In the genomic region with DNA sequence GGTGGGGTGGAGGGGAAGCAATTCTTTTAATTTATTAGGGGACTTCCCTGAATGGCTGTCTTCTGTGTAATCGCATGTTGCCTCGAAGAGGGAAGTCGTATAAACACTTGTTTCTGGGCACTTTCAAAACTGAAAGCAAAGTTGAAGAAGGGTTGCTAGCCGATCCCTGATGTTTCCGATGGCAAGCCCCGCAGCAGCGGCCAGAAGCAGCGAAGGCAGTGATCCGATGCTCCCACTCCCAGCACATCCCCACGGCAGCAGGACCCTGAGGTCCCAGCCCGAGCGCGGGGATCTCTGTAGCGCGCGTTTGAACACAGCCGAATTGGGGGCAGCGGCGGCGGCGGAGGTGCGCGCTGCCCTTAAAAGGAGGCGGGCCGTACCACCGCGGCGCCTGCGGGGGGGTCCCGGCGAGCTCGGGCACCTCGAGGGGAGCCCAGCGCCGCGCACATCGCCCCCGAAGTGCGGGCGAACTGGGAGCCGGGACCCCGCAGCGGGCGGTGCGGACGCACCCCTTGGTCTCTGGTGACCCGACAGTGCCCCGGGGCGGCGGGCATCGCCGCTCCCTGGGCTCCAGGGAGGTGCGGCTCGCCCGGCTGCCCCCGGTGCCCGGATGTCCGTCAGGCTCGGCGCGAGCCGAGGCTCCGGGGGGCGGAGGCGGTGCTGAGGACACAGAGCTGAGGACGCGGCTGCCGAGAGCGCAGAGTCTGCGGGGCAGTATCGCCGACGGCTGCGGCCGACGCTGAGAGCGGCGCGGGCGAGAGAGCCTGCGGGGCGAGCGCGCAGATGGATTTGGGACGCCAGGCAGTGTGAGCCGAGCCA, we compare ENCODE assay signal across 8 mouse cellular contexts.
DNase-seq lines count a peak whose midpoint lies in the region; ATAC-seq and TF ChIP-seq lines count a peak whose summit lies in the region.

No protein-coding gene starts in this region.

- no peaks in the 10 kb centered on the region for H3K9me3 ChIP-seq in heart, embryonic 10.5 days
- H3K9me3 ChIP-seq in kidney, embryonic 14.5 days (ENCODE audit: control insufficient read depth, low read length): no peaks in the 10 kb centered on the region
- no peaks in the 10 kb centered on the region for H3K9me3 ChIP-seq in liver, embryonic 12.5 days (replicated peaks)

- H3ac ChIP-seq in C2C12 (ENCODE audit: control insufficient read depth, insufficient read length, low read depth): peak overlapping the region; percentile 63

- peak overlapping the region; percentile 72 for H3K4me3 ChIP-seq in C2C12 (ENCODE audit: insufficient read depth, poor library complexity, severe bottlenecking)
- peak overlapping the region; percentile 86 for H3K4me3 ChIP-seq in bone marrow, adult 2 months (replicated peaks; ENCODE audit: control insufficient read depth, low read depth, low read length)
- H3K4me3 ChIP-seq in embryonic fibroblast, embryonic 13.5 days (ENCODE audit: insufficient read depth, low read length): peak overlapping the region; percentile 82
- H3K4me3 ChIP-seq in heart, embryonic 10.5 days: peak overlapping the region; percentile 84
- peak overlapping the region; percentile 76 for H3K4me3 ChIP-seq in kidney, embryonic 14.5 days (ENCODE audit: low read length)
- peak overlapping the region; percentile 83 for H3K4me3 ChIP-seq in liver, embryonic 12.5 days

- peaks cover 46% of the 10 kb centered on the region for H3K79me2 ChIP-seq in C2C12 (ENCODE audit: control insufficient read depth, insufficient read depth)

- H3K36me3 ChIP-seq in C2C12 (ENCODE audit: control insufficient read depth, insufficient read depth): no peaks in the 10 kb centered on the region
- H3K36me3 ChIP-seq in heart, embryonic 10.5 days: no peaks in the 10 kb centered on the region
- no peaks in the 10 kb centered on the region for H3K36me3 ChIP-seq in kidney, embryonic 14.5 days (ENCODE audit: control insufficient read depth, insufficient read depth, low read length)
- H3K36me3 ChIP-seq in liver, embryonic 12.5 days: peaks cover 20% of the 10 kb centered on the region

- under 1% methylated on average over 86 of the region's 86 CpGs for WGBS in bone marrow, adult 2 months
- under 1% methylated on average over 86 of the region's 86 CpGs for WGBS in heart, embryonic 10.5 days
- WGBS in kidney, embryonic 14.5 days: under 1% methylated on average over 84 of the region's 86 CpGs
- WGBS in liver, embryonic 12.5 days (ENCODE audit: insufficient replicate concordance): 3% methylated on average over 83 of the region's 86 CpGs

- peak; percentile 93 for ATAC-seq in kidney, embryonic 14.5 days (ENCODE audit: low FRiP score, low TSS enrichment)
- ATAC-seq in liver, embryonic 12.5 days: peak; percentile 92

- H3K4me2 ChIP-seq in kidney, embryonic 14.5 days (replicated peaks; ENCODE audit: low read depth, low read length): peak overlapping the region; percentile 77
- H3K4me2 ChIP-seq in liver, embryonic 12.5 days: peak overlapping the region; percentile 95

- H3K27me3 ChIP-seq in C2C12 (ENCODE audit: control insufficient read depth, insufficient read depth, insufficient read length): no peaks in the 10 kb centered on the region
- H3K27me3 ChIP-seq in heart, embryonic 10.5 days (ENCODE audit: insufficient read depth, poor library complexity, severe bottlenecking): peaks cover 35% of the 10 kb centered on the region
- no peaks in the 10 kb centered on the region for H3K27me3 ChIP-seq in kidney, embryonic 14.5 days (ENCODE audit: control insufficient read depth, insufficient read depth, low read length)
- no peaks in the 10 kb centered on the region for H3K27me3 ChIP-seq in liver, embryonic 12.5 days (replicated peaks)

- TF ChIP-seq CTCF in C2C12 (IDR thresholded peaks at IDR 0.05; ENCODE audit: control insufficient read depth, insufficient read depth, insufficient read length): no peak
- TF ChIP-seq CTCF in bone marrow, adult 2 months (IDR thresholded peaks at IDR 0.05; ENCODE audit: control insufficient read depth, insufficient read depth, low read length): no peak
- TF ChIP-seq CTCF in embryonic fibroblast, embryonic 13.5 days (IDR thresholded peaks at IDR 0.05; ENCODE audit: borderline replicate concordance, insufficient read depth, low read length): no peak

- TF ChIP-seq POLR2A in bone marrow, adult 2 months (IDR thresholded peaks at IDR 0.05; ENCODE audit: borderline replicate concordance, control insufficient read depth, low read depth, low read length): peak; percentile 98
- TF ChIP-seq POLR2A in embryonic fibroblast, embryonic 13.5 days (IDR thresholded peaks at IDR 0.05; ENCODE audit: low read depth, low read length): peak; percentile 89

- peaks cover 38% of the 10 kb centered on the region for H3K79me3 ChIP-seq in C2C12 (ENCODE audit: low read depth)

- peak overlapping the region; percentile 100 for H3K27ac ChIP-seq in bone marrow, adult 2 months (ENCODE audit: control insufficient read depth, insufficient read depth, low read depth, low read length, poor library complexity)
- peak overlapping the region; percentile 94 for H3K27ac ChIP-seq in embryonic fibroblast, embryonic 13.5 days (ENCODE audit: insufficient read depth, low read length)
- peak overlapping the region; percentile 99 for H3K27ac ChIP-seq in heart, embryonic 10.5 days
- H3K27ac ChIP-seq in kidney, embryonic 14.5 days (ENCODE audit: low read depth, low read length): peak overlapping the region; percentile 90
- H3K27ac ChIP-seq in liver, embryonic 12.5 days: peak overlapping the region; percentile 100

- DNase-seq in heart, embryonic 10.5 days (ENCODE audit: low spot score): peak; percentile 94
- DNase-seq in naive thymus-derived CD4-positive, alpha-beta T cell, adult 2 months (ENCODE audit: low read depth): peak; percentile 90
- peak; percentile 91 to 98 for DNase-seq in spleen, postnatal 4 days (ENCODE audit: low spot score in 2 of 2)

- H3K9ac ChIP-seq in kidney, embryonic 14.5 days (ENCODE audit: low read depth, low read length): peak overlapping the region; percentile 80
- peak overlapping the region; percentile 94 for H3K9ac ChIP-seq in liver, embryonic 12.5 days

- peaks cover 15% of the 10 kb centered on the region for H3K4me1 ChIP-seq in bone marrow, adult 2 months (ENCODE audit: control insufficient read depth, insufficient read depth, low read length)
- peaks cover 25% of the 10 kb centered on the region for H3K4me1 ChIP-seq in embryonic fibroblast, embryonic 13.5 days (ENCODE audit: control insufficient read depth, insufficient read depth, low read length)
- peaks cover 29% of the 10 kb centered on the region; the same call in 1 of the 2 replicates for H3K4me1 ChIP-seq in heart, embryonic 10.5 days
- H3K4me1 ChIP-seq in kidney, embryonic 14.5 days (ENCODE audit: control insufficient read depth, insufficient read depth, low read length): peaks cover 3% of the 10 kb centered on the region; the same call in 1 of the 2 replicates
- H3K4me1 ChIP-seq in liver, embryonic 12.5 days: peaks cover 60% of the 10 kb centered on the region

TF ChIP-seq in C2C12, 6 proteins besides CTCF, POLR2A, EP300 and RAD21:
- TF ChIP-seq CEBPB (IDR thresholded peaks at IDR 0.05; ENCODE audit: low read depth): no peak
- TF ChIP-seq USF1 (IDR thresholded peaks at IDR 0.05; ENCODE audit: low read depth): no peak
- no peak for TF ChIP-seq MAX (IDR thresholded peaks at IDR 0.05)
- TF ChIP-seq MYOD1 (IDR thresholded peaks at IDR 0.05; ENCODE audit: control insufficient read depth, insufficient read length, low read depth): no peak
- TF ChIP-seq MYOG (IDR thresholded peaks at IDR 0.05; ENCODE audit: control insufficient read depth, extremely low read depth, insufficient read length): no peak
- no peak for TF ChIP-seq FOSL1 (IDR thresholded peaks at IDR 0.05; ENCODE audit: insufficient read depth, low read length, poor library complexity, severe bottlenecking)

Comparison
In these comparisons a context has a peak if more than half of its experiments do, and no peak if none do; other contexts are left out.
1. Peak in every context shown above with its lines: DNase-seq, ATAC-seq, H3K4me3 ChIP-seq and H3K27ac ChIP-seq.